Mouse (Mus musculus) urinary bladder, postnatal 25 days (tissue): ENCODE measurements at regions not wholly inside any gene's neighbourhood (a gene's known extent, or its start where the extent isn't known, plus 50 kb on each side); places are given as distances from the start of the nearest gene placed in this dataset.

ENCODE experiments used
- DNase-seq: peaks from one replicate; pipeline ENCODE4 v3.0.0; 2022; ENCODE audit warnings: low spot score

DNA sequence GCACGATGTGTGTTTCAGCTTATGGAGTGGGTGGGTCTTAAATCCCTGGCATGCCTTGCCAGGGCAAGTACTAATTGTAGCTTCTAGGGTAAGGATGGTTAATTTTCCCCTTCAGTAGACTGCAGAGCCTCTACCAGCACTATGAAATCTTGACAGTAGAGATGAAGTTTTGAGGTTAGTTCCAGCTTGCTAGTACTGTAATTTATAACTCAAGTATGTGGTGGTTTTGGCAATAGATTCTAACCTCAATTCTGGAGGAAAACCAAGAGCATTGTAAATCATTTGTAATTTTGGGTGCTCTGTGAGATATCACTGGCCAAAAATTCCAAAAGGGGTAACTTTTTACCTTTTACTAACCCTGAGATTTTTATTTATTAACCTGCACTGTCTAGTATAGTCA is 164.3 kb upstream of the Ednrb start:
- DNase-seq = no peak

DNA sequence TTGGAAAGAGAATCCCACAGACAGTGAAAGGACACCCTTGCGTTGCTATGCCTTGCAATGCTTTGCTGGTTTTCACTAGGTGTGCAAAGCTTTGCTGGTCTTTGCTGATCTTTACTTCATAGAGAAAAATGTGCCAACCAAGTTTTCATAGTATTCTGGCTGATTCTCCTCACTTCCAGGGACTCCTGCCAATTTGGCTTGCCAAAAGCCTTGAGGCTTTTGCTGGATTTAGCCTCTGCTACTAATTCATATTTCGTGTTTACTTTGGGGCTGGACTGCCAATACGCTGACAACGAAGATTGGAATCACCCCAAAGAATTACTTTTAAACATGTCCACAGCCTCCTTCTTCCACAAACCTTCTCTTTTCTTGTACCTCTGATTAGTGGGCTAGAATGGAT is 162.2 kb upstream of the Ednrb start:
- DNase-seq = no peak

DNA sequence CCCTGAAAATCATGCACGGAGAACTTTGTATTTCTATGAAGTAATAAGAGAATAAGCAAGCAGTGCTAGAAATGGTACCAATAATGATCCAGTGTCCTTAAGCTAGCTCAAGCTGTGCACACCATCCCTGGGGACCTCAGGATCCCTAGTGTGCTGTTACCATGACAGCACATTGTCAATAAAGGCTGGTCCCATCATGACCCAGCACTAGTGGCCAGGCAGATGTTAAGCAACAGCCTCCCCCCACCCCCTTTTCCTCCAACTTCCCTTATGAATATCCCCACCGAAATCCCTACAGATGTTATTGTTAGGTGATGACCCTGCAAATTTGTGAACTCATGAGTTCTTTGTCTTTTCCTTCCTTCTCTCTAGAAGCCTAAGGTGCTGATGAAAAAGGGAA is 160.9 kb upstream of the Ednrb start:
- no peak for DNase-seq

DNA sequence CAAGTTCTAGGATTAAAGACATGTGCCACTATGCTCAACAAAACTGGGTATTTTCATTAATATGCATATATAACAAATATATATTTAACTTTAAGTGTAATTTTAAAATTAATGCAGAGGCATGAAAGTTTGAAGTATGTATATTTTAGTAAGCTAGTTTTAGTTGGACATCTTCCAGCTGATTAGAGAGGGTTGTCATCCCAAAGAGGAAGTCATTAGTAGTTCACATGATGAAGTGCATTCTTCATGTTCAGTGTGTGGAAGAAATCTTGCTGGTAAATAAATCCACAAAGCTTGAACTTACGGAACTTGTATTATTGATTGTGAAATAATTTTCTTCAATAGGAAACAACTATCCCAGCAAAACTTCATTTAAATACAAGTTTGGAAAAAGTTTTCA is 158.2 kb upstream of the Ednrb start:
- DNase-seq = no peak

DNA sequence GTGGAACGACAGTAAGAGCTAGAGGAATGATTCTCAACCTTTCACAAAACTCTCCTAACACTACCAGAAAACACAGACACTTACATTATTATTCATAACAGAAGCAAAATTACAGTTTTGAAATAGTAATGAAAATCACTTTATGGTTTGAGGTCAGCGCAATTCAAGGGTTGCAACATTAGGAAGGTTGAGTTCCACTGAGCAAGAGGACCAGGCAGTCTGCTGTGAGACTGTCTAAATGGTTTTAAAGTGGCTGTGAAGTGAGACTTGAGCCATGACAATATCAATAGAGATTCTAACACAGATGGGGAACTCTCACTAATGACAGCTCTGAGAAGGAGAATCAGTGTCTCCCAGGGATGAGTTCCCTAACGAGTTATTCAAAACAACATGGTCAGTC is 146.2 kb upstream of the Ednrb start:
- DNase-seq = no peak

DNA sequence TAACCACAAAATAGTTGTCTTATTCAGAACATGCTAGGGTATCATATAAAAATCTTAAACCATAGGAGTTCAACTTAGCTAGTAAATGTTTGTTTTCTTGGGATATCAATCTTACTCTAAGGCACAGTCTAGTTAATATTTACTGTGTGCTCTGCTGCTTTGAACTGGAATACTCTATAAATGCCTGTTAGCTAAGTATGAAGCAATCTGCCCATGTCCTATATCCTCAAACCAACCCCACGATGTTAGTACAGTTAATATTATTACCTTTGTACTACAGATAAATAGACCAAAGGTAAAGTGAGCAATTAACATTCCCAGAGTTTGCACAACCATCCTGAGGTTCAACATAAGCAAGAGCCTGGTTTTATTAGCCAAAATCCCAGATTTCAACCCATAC is 145.7 kb upstream of the Ednrb start:
- DNase-seq = no peak

DNA sequence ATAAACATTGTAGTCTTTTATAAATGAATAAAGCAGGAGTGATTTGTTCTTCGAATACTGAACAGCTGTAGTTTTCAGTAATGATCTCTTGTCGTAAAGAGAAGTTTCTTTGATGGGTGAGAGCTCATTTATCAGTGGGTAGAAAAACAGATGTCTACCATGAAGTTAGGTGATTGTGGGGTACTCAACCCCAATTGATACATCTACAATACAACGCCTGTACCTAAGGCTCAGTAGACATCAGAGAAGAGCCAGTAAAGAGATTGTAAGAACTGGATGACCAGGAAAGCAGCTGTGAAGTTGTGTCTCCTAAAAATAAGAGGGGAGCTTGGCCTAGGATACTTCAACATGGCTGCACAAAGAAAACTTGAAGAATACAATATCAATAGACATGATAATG is 143.1 kb upstream of the Ednrb start:
- no peak for DNase-seq

DNA sequence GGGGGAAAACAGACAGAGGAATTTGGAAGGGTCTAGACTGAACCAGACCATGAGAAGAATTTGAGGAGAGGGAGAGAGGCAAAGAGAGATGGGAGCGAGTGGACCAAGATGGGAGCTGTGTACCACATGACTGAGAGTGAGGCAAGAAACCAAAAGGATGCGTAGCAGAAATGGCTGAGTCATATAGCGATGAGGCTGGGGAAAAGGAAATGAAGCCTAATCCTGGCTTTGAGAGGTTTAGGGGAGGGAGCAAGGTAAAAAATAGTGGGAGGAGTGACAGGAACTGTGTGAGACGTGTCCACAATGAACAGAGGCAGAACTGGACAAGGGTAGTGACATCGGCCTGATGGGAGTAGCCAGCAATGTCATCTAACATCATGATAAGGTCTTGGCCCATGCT is 140.1 kb upstream of the Ednrb start:
- no peak for DNase-seq

DNA sequence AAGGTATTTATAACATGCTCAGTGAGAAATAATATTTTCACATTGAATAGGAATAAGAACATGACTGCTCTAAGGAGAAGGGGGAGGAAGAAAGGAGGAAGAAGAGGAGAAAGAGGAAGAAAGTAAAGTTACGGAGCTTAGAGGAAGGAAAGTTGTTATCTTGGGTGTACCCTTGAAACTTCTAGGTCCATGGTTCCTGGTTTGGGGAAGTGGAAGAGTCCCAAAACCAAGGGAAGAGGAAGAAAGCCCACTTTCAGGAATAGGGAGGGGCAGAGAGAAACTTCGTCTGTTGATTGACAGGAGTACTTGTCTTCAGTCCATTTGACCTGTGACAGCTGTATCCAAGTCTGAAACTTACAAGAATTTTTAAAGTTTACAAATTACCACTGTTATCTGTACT is 134.6 kb upstream of the Ednrb start:
- no peak for DNase-seq

DNA sequence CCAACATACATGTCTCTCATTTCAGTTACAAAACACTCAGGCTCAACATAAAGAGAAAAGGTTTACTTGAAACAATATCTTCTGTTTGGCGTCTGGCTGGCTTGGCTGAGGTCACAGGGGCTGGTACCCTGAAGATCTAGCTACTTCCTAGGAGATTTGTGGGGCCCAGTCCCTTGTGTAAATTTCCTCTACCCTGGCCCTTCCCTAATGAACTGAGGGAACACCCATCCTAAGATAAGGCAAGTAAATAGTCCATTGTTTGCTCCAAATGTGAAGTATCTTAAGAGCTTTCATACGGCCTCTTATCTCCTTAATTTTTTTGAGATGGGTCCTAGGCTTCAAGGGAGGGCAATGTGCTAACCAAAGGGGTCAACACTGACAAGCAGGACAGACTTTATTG is 133.6 kb upstream of the Ednrb start:
- no peak for DNase-seq

DNA sequence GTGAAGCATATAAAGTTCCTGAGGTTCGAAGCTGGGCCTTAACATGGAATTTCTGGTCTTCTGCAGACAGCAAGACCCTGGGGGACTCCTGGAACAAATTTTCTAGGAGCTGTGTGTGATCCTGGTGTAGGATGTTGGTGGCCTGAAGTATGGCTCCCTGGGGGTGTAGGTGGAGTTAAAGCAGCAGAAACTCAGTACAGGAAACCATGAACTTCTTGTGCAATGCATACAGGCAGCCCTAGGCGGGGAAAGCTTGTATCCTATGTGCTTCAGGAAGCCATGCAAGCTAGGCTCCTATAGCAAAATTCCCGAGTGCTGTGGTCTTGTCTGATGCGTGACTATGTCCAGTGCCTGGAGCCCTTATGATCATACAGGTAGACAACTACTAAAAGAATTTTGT is 129.8 kb upstream of the Ednrb start:
- no peak for DNase-seq

DNA sequence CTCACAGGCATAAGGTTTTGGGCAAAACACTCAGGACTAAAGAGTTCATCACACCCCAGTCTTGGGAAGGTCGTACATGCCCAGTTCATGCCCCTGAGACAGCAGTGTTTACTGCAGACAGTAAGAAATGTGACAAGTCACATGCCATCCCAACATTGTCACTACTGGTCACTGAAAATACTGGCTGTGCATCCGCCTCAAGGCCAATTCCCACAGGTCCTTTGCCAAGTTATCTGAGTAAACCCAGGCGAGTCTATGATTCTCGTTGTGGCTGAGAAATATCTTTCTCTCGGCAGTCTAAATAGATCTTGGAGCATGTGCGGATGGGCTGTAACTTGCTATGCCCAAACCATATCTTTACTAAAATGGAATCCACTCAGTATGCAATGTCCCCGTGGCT is 128.9 kb upstream of the Ednrb start:
- DNase-seq = no peak

DNA sequence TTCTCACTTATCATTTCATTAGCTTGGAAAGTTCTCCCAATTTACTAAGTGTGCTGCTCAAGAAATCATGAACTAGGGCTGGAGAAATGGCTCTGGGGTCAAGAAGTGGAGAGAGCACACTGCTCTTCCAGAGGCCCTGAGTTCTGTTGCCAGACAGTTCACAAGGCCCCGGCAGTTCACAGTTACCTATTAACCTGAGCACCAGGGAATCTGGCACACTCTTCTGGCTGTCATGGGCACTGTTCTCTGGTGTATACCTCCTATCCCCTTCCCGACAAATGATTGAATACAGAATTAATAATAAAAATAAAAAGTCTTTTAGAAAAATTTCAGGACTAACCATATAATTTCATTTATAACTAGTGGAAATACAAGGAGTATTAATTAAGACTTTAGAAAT is 125.1 kb upstream of the Ednrb start:
- no peak for DNase-seq

DNA sequence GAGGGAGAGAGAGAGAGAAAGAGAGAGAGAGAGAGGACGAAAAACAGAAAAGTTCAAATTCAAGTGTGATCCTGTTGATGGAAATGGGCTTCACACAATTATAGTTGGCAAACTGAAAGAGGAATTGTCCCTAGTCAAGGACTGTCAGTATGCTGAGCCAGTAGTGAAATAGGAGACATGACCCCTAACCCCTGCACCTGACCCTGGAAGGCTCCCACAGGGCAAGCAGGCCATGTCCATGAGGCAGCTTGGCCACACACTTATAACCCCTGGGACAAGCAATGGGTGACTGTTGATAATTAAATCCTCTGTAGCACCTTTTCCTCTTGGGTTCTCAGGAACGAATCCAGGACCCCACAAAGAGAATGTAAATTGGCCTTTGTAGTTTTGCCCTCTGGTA is 122.1 kb upstream of the Ednrb start:
- no peak for DNase-seq

DNA sequence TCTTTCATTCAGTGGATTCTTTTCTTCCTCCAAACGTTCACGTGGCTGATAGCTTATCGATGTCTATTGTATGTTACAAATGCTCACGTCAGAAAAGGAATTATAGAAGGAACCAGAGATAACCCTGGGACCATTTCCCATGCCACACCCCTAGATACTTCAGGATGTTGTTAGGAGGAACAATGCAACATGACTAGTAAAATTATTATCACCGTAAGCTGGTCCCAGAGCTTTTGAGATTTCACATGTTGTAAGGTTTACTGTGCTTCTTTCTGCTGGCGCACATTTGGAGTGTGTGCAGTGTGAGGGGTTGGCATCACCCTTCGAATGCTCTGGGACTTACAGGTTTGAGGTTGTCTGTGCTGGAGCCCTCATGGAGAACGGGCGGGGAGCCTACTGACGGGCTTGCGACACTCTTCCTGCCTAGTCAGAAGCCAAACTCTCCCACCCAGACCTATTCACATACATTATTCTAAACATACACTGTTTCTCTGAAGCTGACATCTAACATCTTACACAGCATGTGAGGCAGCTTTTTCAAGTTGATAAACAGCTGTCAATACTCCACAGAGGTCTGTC is 118.2 kb upstream of the Ednrb start:
- DNase-seq = no peak

DNA sequence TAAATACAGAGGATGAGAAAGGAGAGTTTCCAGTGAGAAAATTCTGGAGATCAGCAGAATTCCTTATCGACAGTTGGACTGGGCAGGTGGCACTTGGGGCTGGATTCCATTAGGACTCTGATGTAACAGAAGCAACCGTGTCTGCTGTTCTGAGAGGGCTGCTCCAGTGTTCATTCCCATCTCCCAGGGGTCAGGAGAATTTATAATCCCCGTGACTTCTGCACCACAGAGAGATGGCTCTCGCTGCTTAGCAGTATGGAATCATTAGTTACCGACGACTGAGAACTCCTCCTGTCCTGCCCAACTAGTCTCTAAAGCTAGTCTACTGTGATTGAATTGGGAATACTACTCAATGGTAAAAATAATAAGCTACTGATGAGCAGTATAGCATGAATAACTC is 107.7 kb upstream of the Ednrb start:
- DNase-seq = no peak

DNA sequence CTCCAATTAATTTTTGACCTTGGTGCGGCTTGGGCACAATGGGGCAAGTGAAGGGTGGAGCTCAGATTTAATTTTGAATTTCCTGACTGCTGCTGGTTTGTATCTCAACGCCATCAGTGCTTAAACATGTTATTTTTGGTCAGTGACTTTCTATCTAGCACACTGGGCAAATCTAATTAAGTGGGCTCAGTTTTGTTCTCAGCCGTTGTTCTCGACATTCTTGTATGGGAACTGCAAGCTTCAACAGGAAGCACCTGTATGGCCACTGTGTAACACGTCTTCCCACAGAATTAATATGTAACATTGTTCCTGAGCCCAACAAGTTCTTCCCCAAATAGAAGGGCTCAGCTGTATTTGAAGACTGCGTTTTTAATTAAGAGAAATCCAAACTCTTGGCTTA is 105.7 kb upstream of the Ednrb start:
- DNase-seq = no peak

DNA sequence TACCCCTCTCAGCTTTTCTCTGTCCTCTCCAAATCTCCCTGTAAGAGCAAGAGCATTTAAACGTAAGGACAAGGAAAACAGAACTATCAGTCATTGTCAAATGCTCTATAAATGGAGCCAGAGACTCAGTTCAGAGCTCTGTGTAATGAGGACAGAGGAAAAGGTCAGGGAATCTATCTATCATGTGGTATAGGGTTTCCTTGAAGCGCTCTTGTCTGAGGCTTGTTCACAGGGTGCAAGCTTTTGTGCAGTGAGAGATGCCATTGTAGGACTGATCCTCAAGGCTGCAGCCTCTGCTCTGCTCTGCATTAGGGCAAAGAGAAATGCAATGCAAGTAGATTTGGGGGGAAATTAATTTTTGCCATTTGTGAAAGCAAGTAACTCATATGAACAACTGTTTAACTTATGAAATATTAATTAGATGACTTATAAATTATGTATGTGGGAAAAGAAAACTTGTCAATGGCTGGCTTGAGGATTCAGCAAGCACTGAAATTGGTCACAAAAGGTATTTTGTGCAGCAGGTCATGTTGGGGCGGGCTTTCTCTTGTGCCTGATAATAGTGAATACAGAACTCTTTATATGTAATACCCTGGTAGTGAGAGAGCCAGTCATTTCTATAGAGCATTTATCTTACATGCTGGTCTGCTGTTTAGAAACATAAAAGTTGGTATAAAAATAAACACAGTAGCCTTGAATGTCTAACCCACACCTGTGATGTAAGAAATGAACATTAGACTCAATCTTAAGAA is 104.0 kb upstream of the Ednrb start:
- DNase-seq = no peak

DNA sequence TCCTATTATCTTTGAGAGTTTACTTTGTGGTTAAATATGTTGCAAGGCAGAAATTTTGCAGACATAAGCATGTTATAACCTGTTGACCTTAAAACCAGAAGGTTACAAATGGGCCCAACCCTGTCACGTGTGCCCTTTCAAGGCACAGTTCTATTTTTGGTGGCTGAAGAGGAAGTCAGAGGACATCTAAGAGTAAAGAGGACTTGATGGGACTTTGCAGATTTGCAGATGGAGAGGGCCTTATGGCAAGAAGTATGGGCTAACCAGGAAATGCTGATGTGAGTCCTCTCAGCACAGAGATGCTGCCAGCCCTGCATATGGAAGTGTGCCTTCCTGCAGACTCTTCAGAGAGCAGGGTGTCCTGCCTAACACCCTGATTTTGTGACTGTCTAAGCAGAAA is 101.6 kb upstream of the Ednrb start:
- no peak for DNase-seq

DNA sequence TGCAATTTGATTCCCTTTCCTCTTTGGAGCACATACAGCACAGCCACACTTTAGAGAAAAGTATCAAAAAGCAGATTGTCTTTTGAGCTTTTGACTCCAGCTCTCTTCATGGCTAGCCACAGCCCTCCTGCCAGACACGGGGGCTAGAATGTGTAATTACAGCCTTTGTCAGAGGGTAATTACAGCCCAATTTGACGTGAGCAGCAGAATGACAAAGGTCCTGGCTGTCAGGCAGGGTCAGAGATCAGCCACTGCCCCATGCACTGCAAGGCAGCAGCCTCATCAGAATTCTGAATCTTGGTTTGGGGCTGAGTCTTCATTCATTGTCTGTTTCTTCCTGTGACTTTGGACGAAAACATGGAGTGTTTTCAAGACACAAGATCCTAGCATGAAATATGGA is 95.7 kb upstream of the Ednrb start:
- no peak for DNase-seq

DNA sequence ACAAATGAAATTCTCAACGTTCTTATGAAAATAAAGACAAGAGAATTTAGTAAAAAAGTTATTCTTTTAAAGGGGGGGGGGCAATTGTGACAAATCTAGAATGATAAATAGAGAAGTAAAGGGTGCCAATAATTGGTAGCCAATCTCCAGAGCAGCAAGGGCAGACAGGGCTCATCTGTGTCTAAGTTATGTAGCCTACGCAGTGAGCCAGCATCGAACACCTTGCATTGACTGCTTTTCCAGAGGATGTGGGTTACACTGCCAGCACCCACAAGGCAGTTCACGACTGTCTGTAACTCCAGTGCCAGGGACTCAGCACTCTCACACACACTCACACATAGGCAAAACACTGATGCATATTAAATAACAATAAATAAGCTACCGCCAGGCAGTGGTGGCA is 94.7 kb upstream of the Ednrb start:
- no peak for DNase-seq

DNA sequence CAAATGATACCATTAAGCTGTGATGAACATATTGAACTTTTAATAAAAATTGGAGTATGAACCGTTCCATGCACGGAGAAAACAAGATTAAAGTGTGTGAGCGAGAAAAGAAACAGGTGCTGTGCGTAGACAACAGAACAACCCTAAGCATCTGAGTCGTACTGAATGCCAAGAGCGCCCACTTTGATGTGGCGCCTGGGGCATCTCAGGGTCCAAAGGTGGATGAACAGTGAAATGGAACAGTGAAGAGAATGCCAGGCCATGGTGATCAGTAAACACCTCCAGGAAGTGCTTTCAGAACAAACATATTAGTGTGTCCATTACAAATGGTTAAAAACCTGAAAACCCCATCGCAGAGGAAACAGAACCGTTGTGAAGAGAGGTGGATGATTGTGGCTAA is 94.0 kb upstream of the Ednrb start:
- DNase-seq = no peak

DNA sequence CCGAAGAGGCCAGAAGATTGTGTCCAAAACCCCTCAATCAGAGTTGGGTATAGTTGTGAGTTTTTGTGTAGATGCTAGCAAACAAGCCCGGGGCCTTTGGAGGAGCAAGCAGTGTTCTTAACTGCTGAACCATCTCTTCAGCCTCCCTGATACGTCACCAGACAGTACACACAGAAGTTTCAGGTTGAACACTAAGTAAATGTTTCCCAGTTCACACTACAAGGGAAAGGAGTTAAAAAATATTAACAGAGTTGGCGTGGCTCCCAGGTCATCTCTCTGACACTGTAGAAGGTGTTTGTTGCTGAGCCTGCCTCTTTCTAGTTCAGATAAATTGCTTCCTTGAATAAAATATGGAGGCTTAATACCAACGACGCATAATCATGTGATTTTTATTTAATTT is 93.5 kb upstream of the Ednrb start:
- no peak for DNase-seq

DNA sequence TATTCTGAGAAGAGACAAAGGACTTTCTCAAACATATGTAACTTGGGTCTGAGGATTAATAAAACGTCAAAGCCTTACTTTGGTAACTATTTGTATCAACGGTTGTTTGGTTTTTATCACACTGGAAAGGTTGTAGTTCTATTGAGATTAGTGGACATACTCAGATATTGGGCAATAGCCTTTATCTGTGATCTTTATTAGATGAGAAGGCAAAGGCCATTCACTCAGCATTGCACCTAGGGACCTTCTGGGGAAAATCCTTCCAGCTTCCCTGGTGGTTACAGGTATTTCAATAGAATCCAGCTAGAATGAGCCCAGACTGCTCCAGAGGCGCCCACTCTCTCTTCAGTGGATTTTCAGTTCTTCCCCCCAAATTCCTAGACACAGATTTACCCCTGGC is 89.6 kb upstream of the Ednrb start:
- no peak for DNase-seq
